Mouse (Mus musculus) kidney, embryonic 15.5 days (tissue): ENCODE data around the gene Vav2. TPM values are rescaled to one million over a fixed set of nuclear protein-coding genes. Genes with fewer than 3 reads are reported as not detected.

Experiments used
- ATAC-seq: fragments of 200-750 bp; cut with Nextera tagmentation; replicated peaks from 2 replicates; pipeline ENCODE4 v1.8.0; 2017; ENCODE audit warnings: moderate TSS enrichment; ENCODE audit not compliant: low FRiP score
- H3K27ac ChIP-seq: fragments of 300-500 bp; sonication (generic); 2 replicates; pipeline ENCODE4 v1.5.1; 2015; ENCODE audit warnings: mild to moderate bottlenecking, inconsistent platforms
- H3K27me3 ChIP-seq: fragments of 300-500 bp; sonication (generic); 2 replicates; pipeline ENCODE4 v1.6.1; 2015; ENCODE audit warnings: inconsistent platforms
- H3K36me3 ChIP-seq: fragments of 300-500 bp; sonication (generic); 2 replicates; pipeline ENCODE4 v1.6.1; 2015; ENCODE audit warnings: inconsistent platforms
- H3K4me1 ChIP-seq: fragments of 300-500 bp; sonication (generic); 2 replicates; pipeline ENCODE4 v1.6.1; 2015; ENCODE audit warnings: inconsistent platforms
- H3K4me2 ChIP-seq: fragments of 300-500 bp; sonication (generic); 2 replicates; pipeline ENCODE4 v1.6.1; 2015; ENCODE audit warnings: moderate library complexity, mild to moderate bottlenecking, inconsistent platforms
- H3K4me3 ChIP-seq: fragments of 300-500 bp; sonication (generic); replicated peaks from 2 replicates; pipeline ENCODE4 v1.5.1; 2015; ENCODE audit warnings: mild to moderate bottlenecking, inconsistent platforms
- H3K9ac ChIP-seq: fragments of 300-500 bp; sonication (generic); 2 replicates; pipeline ENCODE4 v1.6.1; 2015; ENCODE audit warnings: mild to moderate bottlenecking, inconsistent platforms
- H3K9me3 ChIP-seq: fragments of 300-500 bp; sonication (generic); replicated peaks from 2 replicates; pipeline ENCODE4 v1.6.1; 2016; ENCODE audit warnings: inconsistent platforms
- WGBS: fragments of 180-500 bp; shearing (Covaris S2); methylation state at CpG from one replicate; pipeline ENCODE4 v1.1.7; 2015; ENCODE audit warnings: mixed read lengths; 5-methylcytosine and 5-hydroxymethylcytosine counted together
- polyA plus RNA-seq: library from polyadenylated mRNA; unstranded; fragments of >200 nt; fragmentation: Nextera tagmentation; extraction: Ambion mirVana; gene quantifications from 2 replicates; pipeline ENCODE4 v1.2.1, GENCODE M21; 2015

Vav2 gene
- polyA plus RNA-seq = 7.1 and 8.3 TPM in 2 replicates

DNA sequence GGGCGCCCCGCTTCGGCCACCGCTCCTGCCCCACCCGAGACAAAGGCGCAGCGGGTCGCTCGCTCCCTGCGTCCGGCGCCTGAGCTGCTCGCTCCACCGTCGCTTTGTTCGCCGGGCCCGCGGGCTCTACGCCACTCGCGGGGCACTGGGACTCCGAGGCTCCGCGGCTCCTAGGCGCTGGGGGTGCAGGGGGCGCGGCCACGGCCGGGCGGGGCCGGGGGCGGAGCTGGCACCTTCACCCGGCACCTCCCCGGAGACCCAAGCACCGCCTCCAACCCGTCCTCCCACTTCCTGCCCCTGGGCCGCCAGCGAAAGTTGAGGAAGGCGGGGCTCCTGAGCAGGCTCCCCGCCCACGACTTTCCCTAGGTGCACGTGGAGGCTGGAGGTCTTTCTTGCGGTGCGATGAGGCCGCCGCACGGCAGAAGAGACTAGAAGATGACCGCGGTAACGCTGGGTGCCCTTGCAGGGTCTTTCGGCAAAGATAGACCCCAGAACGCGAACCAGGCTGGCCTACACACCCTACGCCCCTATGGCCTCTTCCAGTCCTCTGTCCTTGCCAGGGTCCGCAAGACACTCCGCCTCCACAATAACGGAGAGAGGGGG is at the start of gene Vav2:
Gene Vav2, minus strand, starts transcription at position 179 of the 603 bp plus-strand sequence.
- peak within 1 kb of the TSS; percentile 71 for H3K9ac ChIP-seq
- ATAC-seq = peak; percentile 93
- H3K4me1 ChIP-seq = peaks cover 43% of the 10 kb centered on the region
- no peaks in the 10 kb centered on the region for H3K27me3 ChIP-seq
- H3K4me3 ChIP-seq = peak within 1 kb of the TSS; percentile 78
- H3K4me2 ChIP-seq = peak within 1 kb of the TSS; percentile 99
- WGBS = 1% methylated on average over 57 of the region's 58 CpGs
- H3K27ac ChIP-seq = peak within 1 kb of the TSS; percentile 87
- no peaks in the 10 kb centered on the region for H3K36me3 ChIP-seq
- H3K9me3 ChIP-seq = no peaks in the 10 kb centered on the region

DNA sequence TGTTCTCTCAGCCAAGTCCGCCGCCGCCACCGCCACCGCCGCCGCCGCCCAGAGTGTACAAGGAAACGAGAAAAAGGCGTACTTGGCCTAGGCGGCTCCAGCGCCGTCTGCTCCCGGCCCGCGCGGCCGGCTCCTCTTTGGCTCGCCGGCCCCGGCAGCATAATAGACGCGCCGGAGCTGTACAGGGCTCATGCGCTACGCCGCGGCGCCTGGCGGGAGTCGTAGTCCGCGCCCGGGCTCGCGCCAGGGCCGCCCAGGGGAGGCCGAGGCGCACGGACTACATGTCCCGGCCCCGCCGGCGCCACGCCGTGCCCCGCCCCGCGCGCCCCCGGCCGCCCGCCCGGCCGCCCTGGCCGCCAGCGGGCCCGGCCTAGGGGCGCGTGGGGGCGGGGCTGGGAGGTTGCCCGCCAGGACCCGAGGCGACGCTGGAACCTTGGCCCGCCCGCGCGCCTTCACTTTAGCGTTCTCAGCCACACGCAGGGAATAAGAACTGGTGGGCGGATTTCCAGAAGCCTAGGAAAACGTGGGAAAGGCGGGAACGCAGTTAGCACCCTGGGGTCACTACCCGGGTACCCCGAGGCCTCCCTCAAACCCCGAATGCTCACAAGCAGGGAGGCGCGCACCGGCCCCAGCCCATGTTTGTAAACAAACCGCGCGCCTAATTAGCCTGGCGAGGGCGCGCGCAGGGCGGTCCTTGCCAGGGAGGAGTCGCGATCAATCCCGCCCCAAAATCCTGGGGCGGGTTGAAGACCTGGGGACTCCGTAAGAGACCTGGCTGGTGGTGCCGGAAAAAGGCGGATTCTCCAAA is 48.9 kb upstream of the Vav2 start:
- ATAC-seq = peak; percentile 99
- under 1% methylated on average over 85 of the region's 96 CpGs for WGBS
- H3K27me3 ChIP-seq = no peaks in the 10 kb centered on the region
- no peaks in the 10 kb centered on the region for H3K9me3 ChIP-seq
- H3K4me1 ChIP-seq = peaks cover 45% of the 10 kb centered on the region
- peak overlapping the region; percentile 100 for H3K4me3 ChIP-seq
- H3K4me2 ChIP-seq = peak overlapping the region; percentile 86
- no peaks in the 10 kb centered on the region; the same call in 1 of the 2 replicates for H3K36me3 ChIP-seq
- H3K9ac ChIP-seq = peak overlapping the region; percentile 98
- peak overlapping the region; percentile 97 for H3K27ac ChIP-seq

DNA sequence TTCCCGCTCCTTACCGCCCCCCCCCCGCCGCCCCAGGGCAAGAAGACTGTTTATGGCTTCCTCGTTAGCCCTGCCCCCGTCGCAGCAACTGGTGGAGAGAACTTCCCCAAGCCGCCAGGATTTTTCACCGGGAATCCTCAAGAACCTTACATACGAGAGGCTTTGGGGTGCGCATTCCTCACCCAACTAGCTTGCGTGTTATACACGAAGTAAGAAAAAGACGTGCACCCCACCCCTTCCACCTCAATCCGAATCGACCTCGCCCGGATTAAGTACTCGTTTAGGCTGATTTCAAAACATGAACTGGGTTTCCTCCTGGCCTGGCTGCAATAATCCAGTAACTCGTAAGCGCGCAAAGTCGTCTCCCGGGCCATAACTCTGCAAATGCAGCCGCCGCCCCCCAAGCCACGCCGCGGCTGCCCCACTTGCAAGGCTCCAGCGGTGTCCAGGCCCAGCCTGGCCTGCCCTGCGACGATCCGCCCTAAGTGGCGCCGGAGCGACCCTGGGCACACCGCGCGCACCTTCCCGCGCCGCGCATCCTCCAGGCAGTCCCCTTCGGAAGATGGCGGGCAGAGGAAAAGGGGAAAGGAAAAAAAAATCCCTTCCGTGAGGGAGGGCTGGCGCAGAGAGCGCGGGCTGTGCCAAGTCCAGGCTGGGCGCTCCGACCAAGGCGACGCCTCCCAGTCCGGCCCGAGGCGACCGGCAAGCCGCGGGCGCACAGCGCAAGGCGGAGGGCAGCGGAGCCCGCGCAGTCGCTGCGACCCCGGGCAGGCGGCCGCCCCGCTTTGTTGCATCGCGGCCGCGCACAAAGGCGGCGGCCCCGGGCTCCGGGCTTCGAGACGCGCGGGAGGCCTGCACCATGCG is 48.0 kb upstream of the Vav2 start:
- WGBS = under 1% methylated on average over 73 of the region's 84 CpGs
- Histone ChIP-seq H3K27ac (peak overlapping the region; percentile 97), H3K4me3 (peak overlapping the region; percentile 100), H3K4me1 (peaks cover 53% of the 10 kb centered on the region), H3K9ac (peak overlapping the region; percentile 98), H3K4me2 (peak overlapping the region; percentile 86), H3K9me3 (no peaks in the 10 kb centered on the region), H3K36me3 (no peaks in the 10 kb centered on the region; the same call in 1 of the 2 replicates), H3K27me3 (no peaks in the 10 kb centered on the region)
- ATAC-seq = peak; percentile 52

DNA sequence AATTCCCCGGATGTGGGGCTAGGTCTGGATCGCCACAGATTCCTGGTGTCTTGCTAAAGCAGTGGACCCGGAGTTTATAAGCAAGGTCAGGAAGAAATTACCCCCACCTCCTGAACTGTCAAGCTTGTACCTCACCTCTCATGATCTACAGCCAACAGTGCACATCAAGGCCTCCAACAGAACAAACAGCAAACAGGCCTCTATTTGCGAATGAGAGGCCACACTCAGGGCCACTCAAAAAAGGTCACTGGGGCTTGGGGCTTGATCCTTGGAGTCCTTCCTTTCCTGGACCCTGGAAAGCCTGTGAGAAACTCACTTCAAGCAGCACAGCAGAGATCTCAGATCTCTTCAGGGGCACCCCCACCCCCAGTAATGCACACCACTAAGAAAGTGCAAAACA is 47.1 kb upstream of the Vav2 start:
- ATAC-seq = no peak
- WGBS = 10% methylated on average over 4 of the region's 4 CpGs
- Histone ChIP-seq H3K4me2 (peak overlapping the region; percentile 86), H3K9me3 (no peaks in the 10 kb centered on the region), H3K4me1 (peaks cover 63% of the 10 kb centered on the region), H3K9ac (peak overlapping the region; percentile 98), H3K36me3 (peaks cover 5% of the 10 kb centered on the region; the same call in 1 of the 2 replicates), H3K4me3 (peak overlapping the region; percentile 100), H3K27me3 (no peaks in the 10 kb centered on the region), H3K27ac (peak overlapping the region; percentile 97)

GRCm38 (mm10) chr2:27473061-27473765 is 46.4 kb upstream of the Vav2 start:
- 57% methylated on average over 7 of the region's 7 CpGs for WGBS
- Histone ChIP-seq H3K4me2 (peak overlapping the region; percentile 86), H3K9ac (peak overlapping the region; percentile 98; the same call in 1 of the 2 replicates), H3K27ac (no peak overlapping the region), H3K27me3 (no peaks in the 10 kb centered on the region), H3K9me3 (no peaks in the 10 kb centered on the region), H3K4me1 (peaks cover 66% of the 10 kb centered on the region), H3K4me3 (peak overlapping the region; percentile 100), H3K36me3 (peaks cover 9% of the 10 kb centered on the region)
- no peak for ATAC-seq

DNA sequence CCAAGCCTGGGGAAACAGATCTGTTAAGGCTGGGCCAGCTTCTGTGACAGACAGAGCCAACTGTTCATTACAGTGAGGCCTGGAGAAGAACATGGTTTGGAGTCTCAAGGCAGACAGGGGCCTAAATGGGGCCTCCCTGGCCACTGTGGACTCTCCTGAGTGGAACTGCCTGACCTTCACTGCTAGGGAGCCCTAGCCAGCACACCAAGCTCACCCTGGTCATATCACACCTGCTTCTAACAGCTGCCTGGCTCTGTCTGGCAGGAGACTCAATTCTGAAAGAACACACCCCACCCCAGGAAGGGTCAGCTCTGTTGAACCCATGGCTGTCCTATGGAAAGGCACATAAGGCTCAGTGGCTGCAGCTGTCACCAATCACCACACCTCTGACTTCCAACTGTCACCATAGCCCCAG is 44.3 kb upstream of the Vav2 start:
- Histone ChIP-seq H3K9me3 (no peaks in the 10 kb centered on the region), H3K4me2 (no peak overlapping the region), H3K27ac (no peak overlapping the region), H3K36me3 (peaks cover 20% of the 10 kb centered on the region), H3K4me3 (no peak overlapping the region), H3K4me1 (peaks cover 69% of the 10 kb centered on the region), H3K27me3 (no peaks in the 10 kb centered on the region), H3K9ac (no peak overlapping the region)
- ATAC-seq = no peak

DNA sequence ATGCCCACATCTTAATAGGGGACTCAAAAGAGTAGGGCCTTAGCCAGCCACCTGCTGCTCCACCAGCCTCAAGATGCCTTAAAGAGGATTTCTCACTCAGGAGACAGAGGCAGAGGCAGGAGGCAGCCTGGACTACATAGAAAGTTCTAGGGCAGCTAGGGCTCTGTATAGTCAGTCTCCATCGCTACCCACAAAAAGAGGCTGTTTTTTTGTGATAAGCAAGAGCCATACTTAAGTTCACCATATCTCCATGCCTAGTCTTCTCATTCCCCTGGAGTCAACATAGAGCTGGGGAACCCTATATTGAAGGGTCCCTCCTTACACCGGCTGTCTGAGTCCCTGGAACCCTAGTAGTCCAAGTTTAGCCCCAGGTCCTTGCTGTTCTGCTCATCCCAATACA is 43.7 kb upstream of the Vav2 start:
- 84% methylated on average over 2 of the region's 2 CpGs for WGBS
- no peak overlapping the region for H3K9ac ChIP-seq
- H3K4me2 ChIP-seq = no peak overlapping the region
- peaks cover 27% of the 10 kb centered on the region for H3K36me3 ChIP-seq
- H3K4me1 ChIP-seq = peaks cover 68% of the 10 kb centered on the region
- H3K9me3 ChIP-seq = no peaks in the 10 kb centered on the region
- ATAC-seq = no peak
- no peak overlapping the region for H3K27ac ChIP-seq
- no peak overlapping the region for H3K4me3 ChIP-seq
- H3K27me3 ChIP-seq = no peaks in the 10 kb centered on the region

GRCm38 (mm10) chr2:27469991-27470355 is 43.1 kb upstream of the Vav2 start:
- no peaks in the 10 kb centered on the region for H3K27me3 ChIP-seq
- no peak overlapping the region for H3K4me2 ChIP-seq
- H3K4me3 ChIP-seq = no peak overlapping the region
- peak overlapping the region; percentile 30; the same call in 1 of the 2 replicates for H3K27ac ChIP-seq
- ATAC-seq = no peak
- no peak overlapping the region for H3K9ac ChIP-seq
- H3K36me3 ChIP-seq = peaks cover 31% of the 10 kb centered on the region
- peaks cover 68% of the 10 kb centered on the region for H3K4me1 ChIP-seq
- WGBS = 53% methylated on average over 3 of the region's 3 CpGs
- no peaks in the 10 kb centered on the region for H3K9me3 ChIP-seq

DNA sequence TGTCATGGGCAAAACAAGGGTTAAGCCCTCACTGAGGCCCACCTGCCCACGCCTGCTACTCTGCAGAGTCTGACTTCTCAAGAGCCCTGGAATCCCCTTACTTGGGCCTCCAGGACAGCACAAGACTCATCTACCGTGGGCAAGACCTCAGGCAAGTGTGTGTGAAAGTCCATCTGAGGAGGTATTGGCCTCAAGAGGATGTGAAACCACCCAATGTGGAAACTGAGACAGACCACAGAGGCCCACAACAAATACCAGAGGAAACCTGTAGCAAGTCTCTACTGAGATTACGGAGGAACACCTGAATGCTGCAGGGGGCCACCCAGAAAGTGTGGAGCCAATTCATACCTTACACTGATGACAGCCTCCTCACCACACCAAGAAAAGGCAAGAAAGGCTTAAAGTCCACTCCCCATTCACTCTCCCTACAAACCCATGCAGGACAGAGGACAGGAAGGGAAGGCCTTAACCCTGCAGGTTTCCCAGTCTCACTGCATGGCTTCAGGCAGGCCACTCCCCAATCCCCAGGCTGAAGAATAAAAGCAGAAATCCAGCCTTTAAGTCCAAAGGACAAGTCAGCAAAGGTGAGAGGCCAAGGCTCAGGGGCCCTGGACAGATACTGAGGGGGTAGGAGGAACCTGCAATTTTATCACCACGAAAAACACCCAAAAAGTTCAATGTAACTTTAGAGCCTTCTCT is 42.6 kb upstream of the Vav2 start:
- Histone ChIP-seq H3K9ac (0 out of 2 replicates have a peak overlapping the region, but pooled peaks have one; percentile 22), H3K4me1 (peaks cover 68% of the 10 kb centered on the region), H3K9me3 (no peaks in the 10 kb centered on the region), H3K27ac (peak overlapping the region; percentile 30; the same call in 1 of the 2 replicates), H3K27me3 (no peaks in the 10 kb centered on the region), H3K4me3 (no peak overlapping the region), H3K36me3 (peaks cover 36% of the 10 kb centered on the region), H3K4me2 (no peak overlapping the region)
- WGBS = 66% methylated on average over 4 of the region's 4 CpGs
- no peak for ATAC-seq

DNA sequence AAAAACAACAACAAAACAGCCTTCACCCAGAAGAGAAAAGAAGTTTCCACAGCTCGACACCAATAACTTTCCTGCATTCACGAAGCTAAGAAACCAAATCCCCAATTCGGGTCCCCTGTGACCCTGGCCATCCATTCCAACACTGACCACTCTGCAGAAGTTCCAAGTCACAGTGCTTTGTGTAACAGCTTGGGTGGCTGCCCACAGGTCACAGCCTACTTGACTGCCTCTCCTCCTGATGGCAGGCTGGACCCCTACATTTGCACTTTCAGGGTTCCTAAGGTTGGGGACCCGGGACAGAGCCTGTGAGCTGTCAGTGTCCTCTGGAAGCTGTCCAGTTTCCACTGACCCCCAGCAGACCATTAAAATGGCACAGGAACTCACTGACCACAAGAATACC is 36.1 kb upstream of the Vav2 start:
- H3K36me3 ChIP-seq = peaks cover 89% of the 10 kb centered on the region
- WGBS = 74% methylated on average over 4 of the region's 4 CpGs

More for the DNA sequence above, 36.1 kb upstream of the Vav2 start:
- Histone ChIP-seq H3K27ac (no peak overlapping the region), H3K4me2 (no peak overlapping the region), H3K4me3 (no peak overlapping the region), H3K27me3 (no peaks in the 10 kb centered on the region), H3K9me3 (no peaks in the 10 kb centered on the region), H3K9ac (no peak overlapping the region), H3K4me1 (peaks cover 10% of the 10 kb centered on the region)
- ATAC-seq = no peak
